Mouse (Mus musculus): Measurements from ENCODE around the gene Papss1.

Papss1 gene

GRCm38 (mm10) chr3:131564430-131565256 is at the start of gene Papss1:
Gene Papss1, plus strand, starts transcription at chr3:131564768.
- H3K36me3 ChIP-seq (ENCODE audit: insufficient read depth, low read length), result no peaks in the 10 kb centered on the region
- no peaks in the 10 kb centered on the region for H3K9me3 ChIP-seq (ENCODE audit: low read length)
- H3K4me1 ChIP-seq (replicated peaks; ENCODE audit: low read depth, low read length), result peaks cover 18% of the 10 kb centered on the region
- H3K27me3 ChIP-seq (ENCODE audit: insufficient read depth, low read length), result peaks cover 8% of the 10 kb centered on the region; the same call in 1 of the 2 replicates
- TF ChIP-seq POU5F1 (IDR thresholded peaks at IDR 0.05; ENCODE audit: borderline replicate concordance, low read length) (no peak), NANOG (IDR thresholded peaks at IDR 0.05; ENCODE audit: borderline replicate concordance, low read length) (no peak), CTCF (conservative IDR thresholded peaks at IDR 0.05; ENCODE audit: low read length) (no peak)
- peak within 1 kb of the TSS; percentile 91 for H3K4me3 ChIP-seq (replicated peaks; ENCODE audit: low read length)

GRCm38 (mm10) chr3:131516332-131516999 is 48.1 kb upstream of the Papss1 start:
- Histone ChIP-seq H3K4me1 (replicated peaks; ENCODE audit: low read depth, low read length) (peaks cover 12% of the 10 kb centered on the region), H3K27me3 (ENCODE audit: insufficient read depth, low read length) (no peaks in the 10 kb centered on the region), H3K36me3 (ENCODE audit: insufficient read depth, low read length) (no peaks in the 10 kb centered on the region), H3K4me3 (replicated peaks; ENCODE audit: low read length) (no peak overlapping the region), H3K9me3 (ENCODE audit: low read length) (no peaks in the 10 kb centered on the region)
- no peak for TF ChIP-seq NANOG (IDR thresholded peaks at IDR 0.05; ENCODE audit: borderline replicate concordance, low read length)
- no peak for TF ChIP-seq CTCF (conservative IDR thresholded peaks at IDR 0.05; ENCODE audit: low read length)
- no peak for TF ChIP-seq POU5F1 (IDR thresholded peaks at IDR 0.05; ENCODE audit: borderline replicate concordance, low read length)

- H3K9me3 ChIP-seq (ENCODE audit: low read length), result no peaks in the 10 kb centered on the region
- TF ChIP-seq POU5F1 (IDR thresholded peaks at IDR 0.05; ENCODE audit: borderline replicate concordance, low read length), result no peak
- H3K4me1 ChIP-seq (replicated peaks; ENCODE audit: low read depth, low read length), result peaks cover 14% of the 10 kb centered on the region
- no peak overlapping the region for H3K4me3 ChIP-seq (replicated peaks; ENCODE audit: low read length)
- H3K36me3 ChIP-seq (ENCODE audit: insufficient read depth, low read length), result no peaks in the 10 kb centered on the region
- no peaks in the 10 kb centered on the region for H3K27me3 ChIP-seq (ENCODE audit: insufficient read depth, low read length)
Measured at GRCm38 (mm10) chr3:131517756-131518155, 46.8 kb upstream of the Papss1 start.

- Histone ChIP-seq H3K27me3 (ENCODE audit: insufficient read depth, low read length) (no peaks in the 10 kb centered on the region), H3K4me1 (replicated peaks; ENCODE audit: low read depth, low read length) (peaks cover 26% of the 10 kb centered on the region), H3K4me3 (replicated peaks; ENCODE audit: low read length) (no peak overlapping the region), H3K36me3 (ENCODE audit: insufficient read depth, low read length) (no peaks in the 10 kb centered on the region), H3K9me3 (ENCODE audit: low read length) (no peaks in the 10 kb centered on the region)
- TF ChIP-seq POU5F1 (IDR thresholded peaks at IDR 0.05; ENCODE audit: borderline replicate concordance, low read length), result no peak
- no peak for TF ChIP-seq NANOG (IDR thresholded peaks at IDR 0.05; ENCODE audit: borderline replicate concordance, low read length)
- TF ChIP-seq CTCF (conservative IDR thresholded peaks at IDR 0.05; ENCODE audit: low read length), result no peak
Measured at GRCm38 (mm10) chr3:131521206-131521605, 43.4 kb upstream of the Papss1 start.

- TF ChIP-seq POU5F1 (IDR thresholded peaks at IDR 0.05; ENCODE audit: borderline replicate concordance, low read length), result no peak
- TF ChIP-seq NANOG (IDR thresholded peaks at IDR 0.05; ENCODE audit: borderline replicate concordance, low read length), result no peak
- TF ChIP-seq CTCF (conservative IDR thresholded peaks at IDR 0.05; ENCODE audit: low read length), result no peak
- Histone ChIP-seq H3K9me3 (ENCODE audit: low read length) (no peaks in the 10 kb centered on the region), H3K4me3 (replicated peaks; ENCODE audit: low read length) (no peak overlapping the region), H3K4me1 (replicated peaks; ENCODE audit: low read depth, low read length) (peaks cover 26% of the 10 kb centered on the region), H3K36me3 (ENCODE audit: insufficient read depth, low read length) (no peaks in the 10 kb centered on the region), H3K27me3 (ENCODE audit: insufficient read depth, low read length) (no peaks in the 10 kb centered on the region)
Measured at GRCm38 (mm10) chr3:131522243-131522642, 42.3 kb upstream of the Papss1 start.

- H3K4me1 ChIP-seq (replicated peaks; ENCODE audit: low read depth, low read length), result peaks cover 26% of the 10 kb centered on the region
- no peaks in the 10 kb centered on the region for H3K36me3 ChIP-seq (ENCODE audit: insufficient read depth, low read length)
- H3K9me3 ChIP-seq (ENCODE audit: low read length), result no peaks in the 10 kb centered on the region
- no peak overlapping the region for H3K4me3 ChIP-seq (replicated peaks; ENCODE audit: low read length)
- no peaks in the 10 kb centered on the region for H3K27me3 ChIP-seq (ENCODE audit: insufficient read depth, low read length)
- TF ChIP-seq POU5F1 (IDR thresholded peaks at IDR 0.05; ENCODE audit: borderline replicate concordance, low read length) (no peak), CTCF (conservative IDR thresholded peaks at IDR 0.05; ENCODE audit: low read length) (no peak), NANOG (IDR thresholded peaks at IDR 0.05; ENCODE audit: borderline replicate concordance, low read length) (no peak)
Measured at GRCm38 (mm10) chr3:131523749-131524148, 40.8 kb upstream of the Papss1 start.

- Histone ChIP-seq H3K4me1 (replicated peaks; ENCODE audit: low read depth, low read length) (peaks cover 26% of the 10 kb centered on the region), H3K9me3 (ENCODE audit: low read length) (no peaks in the 10 kb centered on the region), H3K36me3 (ENCODE audit: insufficient read depth, low read length) (no peaks in the 10 kb centered on the region), H3K27me3 (ENCODE audit: insufficient read depth, low read length) (no peaks in the 10 kb centered on the region), H3K4me3 (replicated peaks; ENCODE audit: low read length) (no peak overlapping the region)
- TF ChIP-seq NANOG (IDR thresholded peaks at IDR 0.05; ENCODE audit: borderline replicate concordance, low read length) (no peak), POU5F1 (IDR thresholded peaks at IDR 0.05; ENCODE audit: borderline replicate concordance, low read length) (no peak), CTCF (conservative IDR thresholded peaks at IDR 0.05; ENCODE audit: low read length) (no peak)
Measured at GRCm38 (mm10) chr3:131524210-131524609, 40.4 kb upstream of the Papss1 start.

GRCm38 (mm10) chr3:131524779-131525178 is 39.8 kb upstream of the Papss1 start:
- Histone ChIP-seq H3K4me3 (replicated peaks; ENCODE audit: low read length) (no peak overlapping the region), H3K36me3 (ENCODE audit: insufficient read depth, low read length) (no peaks in the 10 kb centered on the region), H3K27me3 (ENCODE audit: insufficient read depth, low read length) (no peaks in the 10 kb centered on the region), H3K4me1 (replicated peaks; ENCODE audit: low read depth, low read length) (peaks cover 26% of the 10 kb centered on the region), H3K9me3 (ENCODE audit: low read length) (no peaks in the 10 kb centered on the region)
- no peak for TF ChIP-seq NANOG (IDR thresholded peaks at IDR 0.05; ENCODE audit: borderline replicate concordance, low read length)
- TF ChIP-seq POU5F1 (IDR thresholded peaks at IDR 0.05; ENCODE audit: borderline replicate concordance, low read length), result no peak
- TF ChIP-seq CTCF (conservative IDR thresholded peaks at IDR 0.05; ENCODE audit: low read length), result peak; percentile 47
